Mouse (Mus musculus) layer of hippocampus, adult 11-12 months (tissue): ENCODE measurements at regions not wholly inside any gene's neighbourhood (a gene's known extent, or its start where the extent isn't known, plus 50 kb on each side); places are given as distances from the start of the nearest gene placed in this dataset.

Experiments used
- DNase-seq: peaks from one replicate; pipeline ENCODE4 v3.0.0; 2022; ENCODE audit warnings: low spot score

- peak; percentile 49 for DNase-seq
These were observed 196.4 kb downstream of the Mettl4 start for GRCm38 (mm10) chr17:94553400-94553799.

- peak; percentile 5 for DNase-seq
These were observed 221.1 kb downstream of the Mettl4 start for GRCm38 (mm10) chr17:94528765-94529164.
